In the genomic region with DNA sequence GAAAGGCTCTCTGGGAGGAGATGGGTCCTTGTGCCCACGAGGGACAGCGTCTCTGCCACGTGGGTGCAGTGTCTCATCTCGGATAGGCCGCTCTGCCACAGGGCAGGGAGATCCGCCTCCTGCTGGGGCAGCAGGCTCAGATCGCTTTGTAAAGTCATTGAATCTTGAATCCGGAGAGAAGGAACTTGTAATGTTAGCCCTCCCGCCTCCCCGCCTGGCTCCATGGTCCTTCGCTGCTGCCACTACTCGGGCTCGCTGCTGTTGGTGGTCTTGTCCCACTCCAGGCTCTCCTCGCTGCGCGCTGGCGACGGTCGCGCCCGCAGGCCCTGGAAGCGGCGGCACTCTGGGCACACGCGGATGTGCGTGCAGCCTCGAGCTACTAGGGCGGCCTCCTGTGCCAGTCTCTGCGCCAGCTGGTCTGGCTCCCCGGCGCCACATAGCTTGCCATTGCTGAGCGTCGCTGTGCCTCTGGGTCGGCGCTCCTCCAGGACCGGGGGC, we compare ENCODE assay signal across 8 mouse cellular contexts. TPM values are rescaled to one million over a fixed set of nuclear protein-coding genes. Genes with fewer than 3 reads are reported as not detected.
DNase-seq lines count a peak whose midpoint lies in the region; ATAC-seq lines count a peak whose summit lies in the region.

No protein-coding gene starts in this region.

- no peaks in the 10 kb centered on the region for H3K36me3 ChIP-seq in forebrain, embryonic 11.5 days (ENCODE audit: control insufficient read depth, insufficient read depth, low read length)
- no peaks in the 10 kb centered on the region for H3K36me3 ChIP-seq in hindbrain, embryonic 12.5 days

- peak overlapping the region; percentile 74 for H3K4me2 ChIP-seq in forebrain, embryonic 11.5 days (ENCODE audit: low read depth, low read length, severe bottlenecking)
- peak overlapping the region; percentile 72 for H3K4me2 ChIP-seq in hindbrain, embryonic 12.5 days (replicated peaks)

- H3K9ac ChIP-seq in forebrain, embryonic 11.5 days (ENCODE audit: low read length): peak overlapping the region; percentile 59
- H3K9ac ChIP-seq in hindbrain, embryonic 12.5 days: peak overlapping the region; percentile 60; the same call in 1 of the 2 replicates

- H3K27ac ChIP-seq in forebrain, embryonic 11.5 days (ENCODE audit: low read depth, low read length): no peak overlapping the region
- H3K27ac ChIP-seq in hindbrain, embryonic 12.5 days: 0 out of 2 replicates have a peak overlapping the region, but pooled peaks have one; percentile 32

- ATAC-seq in forebrain, embryonic 11.5 days (replicated peaks; ENCODE audit: low FRiP score): no peak
- ATAC-seq in hindbrain, embryonic 12.5 days (ENCODE audit: low FRiP score): peak; percentile 74

- peak overlapping the region; percentile 31 for H3K4me3 ChIP-seq in forebrain, embryonic 11.5 days (ENCODE audit: low read depth, low read length)
- H3K4me3 ChIP-seq in hindbrain, embryonic 12.5 days: peak overlapping the region; percentile 35

- 2% methylated on average over 36 of the region's 36 CpGs for WGBS in forebrain, embryonic 11.5 days
- 5% methylated on average over 36 of the region's 36 CpGs for WGBS in hindbrain, embryonic 12.5 days

- H3K27me3 ChIP-seq in forebrain, embryonic 11.5 days (ENCODE audit: control insufficient read depth, insufficient read depth, low read length): peaks cover 9% of the 10 kb centered on the region; the same call in 1 of the 2 replicates
- H3K27me3 ChIP-seq in hindbrain, embryonic 12.5 days: peaks cover 25% of the 10 kb centered on the region

- DNase-seq in ES-CJ7 (ENCODE audit: low read depth, low spot score): peak; percentile 48
- peak; percentile 47 for DNase-seq in brain, embryonic 18.5 days (ENCODE audit: low read depth, low spot score)
- peak; percentile 74 for DNase-seq in forebrain, embryonic 11.5 days (ENCODE audit: low spot score)
- peak; percentile 35 to 42 for DNase-seq in layer of hippocampus, postnatal 25 days (ENCODE audit: extremely low spot score in 1 of 2, low spot score in 1 of 2)
- DNase-seq in lung, postnatal 10 days: peak; percentile 55
- DNase-seq in right cerebral cortex, postnatal 10 days (ENCODE audit: low spot score in 2 of 2): peak; percentile 77 to 82
- no peak for DNase-seq in spleen, postnatal 14 days (ENCODE audit: low spot score in 2 of 2)

- no peaks in the 10 kb centered on the region for H3K9me3 ChIP-seq in forebrain, embryonic 11.5 days (ENCODE audit: control insufficient read depth, low read length)
- no peaks in the 10 kb centered on the region for H3K9me3 ChIP-seq in hindbrain, embryonic 12.5 days (replicated peaks)

- peaks cover 7% of the 10 kb centered on the region for H3K4me1 ChIP-seq in forebrain, embryonic 11.5 days (replicated peaks; ENCODE audit: control insufficient read depth, insufficient read depth, low read length)
- H3K4me1 ChIP-seq in hindbrain, embryonic 12.5 days: peaks cover 10% of the 10 kb centered on the region

RNA-seq across cellular contexts. Expression of gene Tbcel, which starts 13.0 kb away (rescaled TPM):
- polyA plus RNA-seq in forebrain, embryonic 11.5 days (2014; fragmentation: Nextera tagmentation; extraction: Ambion mirVana): 5.5 and 5.8 TPM in 2 replicates
- 6.0 and 6.1 TPM in 2 replicates for polyA plus RNA-seq in hindbrain, embryonic 12.5 days (2016; fragmentation: Nextera tagmentation; extraction: Ambion mirVana)
- total RNA-seq in layer of hippocampus, postnatal 25 days (2021): 10 to 100 TPM; 57.2 to 57.6 TPM

Comparison
In these comparisons a context has a peak if more than half of its experiments do, and no peak if none do; other contexts are left out.
1. DNase-seq: peak in ES-CJ7 (single experiment), brain, embryonic 18.5 days (single experiment), forebrain, embryonic 11.5 days (single experiment), layer of hippocampus, postnatal 25 days (2 of 2), lung, postnatal 10 days (single experiment) and right cerebral cortex, postnatal 10 days (2 of 2); none in spleen, postnatal 14 days (0 of 2).